In the genomic region with DNA sequence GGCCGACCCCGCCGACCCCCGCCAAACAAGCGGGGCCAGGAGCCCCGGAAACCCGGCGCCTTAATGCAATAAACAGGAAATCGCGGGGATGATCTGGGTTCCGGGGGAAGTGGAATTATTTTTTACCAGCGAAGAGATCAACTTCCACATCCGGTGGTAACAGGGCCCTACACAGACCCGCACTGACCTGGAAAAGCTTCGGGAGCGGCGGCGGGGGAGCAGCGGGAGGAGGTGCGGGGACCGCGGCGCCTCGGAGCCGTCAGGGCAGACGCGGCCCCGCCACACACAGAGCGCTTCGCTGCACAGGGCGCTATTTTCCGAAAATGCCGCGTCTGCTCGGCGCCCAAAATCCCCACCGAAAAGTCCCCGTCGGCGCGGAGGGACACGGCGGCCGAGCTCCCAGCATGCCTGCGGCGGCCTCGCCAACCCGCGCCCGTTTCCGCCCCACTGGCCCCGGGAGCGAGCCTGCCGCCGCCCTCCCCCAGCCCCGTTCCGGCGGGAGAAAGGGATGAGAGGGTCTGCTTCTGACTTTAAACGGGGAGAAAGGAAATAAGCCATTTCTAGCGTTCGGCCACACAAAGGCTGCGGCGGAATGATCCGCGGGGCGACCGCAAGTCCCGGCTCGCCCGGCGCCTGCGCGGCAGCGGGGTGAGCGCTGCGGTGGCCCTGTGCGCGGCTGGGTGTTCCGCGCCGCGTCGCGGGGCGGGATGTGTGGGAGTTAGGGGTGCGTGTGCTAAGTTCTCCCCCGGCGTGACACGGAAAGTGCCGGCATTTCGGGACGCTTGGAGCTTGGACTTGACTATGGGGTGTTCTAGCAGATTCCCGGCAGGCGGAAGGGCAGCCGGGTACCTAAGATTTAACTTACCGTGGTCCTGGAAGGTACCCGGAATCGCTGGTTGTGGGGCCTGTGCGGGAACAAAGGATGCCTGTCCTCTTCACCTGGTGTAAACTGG, we compare ENCODE assay signal across 8 mouse cellular contexts. TPM values are rescaled to one million over a fixed set of nuclear protein-coding genes. Genes with fewer than 3 reads are reported as not detected.
DNase-seq lines count a peak whose midpoint lies in the region; ATAC-seq lines count a peak whose summit lies in the region.

No protein-coding gene starts in this region.

- H3K4me1 ChIP-seq in megakaryocyte, embryonic 14.5 days, result peaks cover 49% of the 10 kb centered on the region

- no peaks in the 10 kb centered on the region for H3K27me3 ChIP-seq in megakaryocyte, embryonic 14.5 days (replicated peaks)

- peaks cover 18% of the 10 kb centered on the region for H3K36me3 ChIP-seq in megakaryocyte, embryonic 14.5 days (replicated peaks; ENCODE audit: low read length)

- H3K9me3 ChIP-seq in megakaryocyte, embryonic 14.5 days, result no peaks in the 10 kb centered on the region

- DNase-seq in adrenal gland, adult (ENCODE audit: inconsistent age in 2 of 2, low spot score in 1 of 2), result peak; percentile 90 to 98
- DNase-seq in embryo, embryonic 10 days (ENCODE audit: low spot score), result peak; percentile 91
- DNase-seq in gastrocnemius, postnatal 10 days, result peak; percentile 89
- peak; percentile 74 to 84 for DNase-seq in left cerebral cortex, adult 9 months (ENCODE audit: low spot score in 2 of 2)
- DNase-seq in right cerebral cortex, adult 2 months (ENCODE audit: low spot score in 2 of 2), result peak; percentile 84 to 86
- DNase-seq in urinary bladder, postnatal 10 days (ENCODE audit: low spot score), result peak; percentile 49

- H3K4me3 ChIP-seq in megakaryocyte, embryonic 14.5 days (replicated peaks), result peak overlapping the region; percentile 96

- ATAC-seq in inflammation-experienced regulatory T-cells, adult 6 months, result peak; percentile 73

RNA-seq across cellular contexts. Expression of a gene that starts 0.7 kb away (rescaled TPM):
- total RNA-seq in gastrocnemius, postnatal 10 days (2021), result 10 to 100 TPM; 12.7 to 16.6 TPM
- 10 to 100 TPM; 53.4 to 72.2 (median 57.8) TPM for polyA plus RNA-seq in inflammation-experienced regulatory T-cells, adult 6 months (2017; shearing (Covaris generic))
- polyA plus RNA-seq in megakaryocyte, embryonic 14.5 days (2012; ENCODE audit: insufficient read depth, low replicate concordance), result 1.8 and 6.0 TPM in 2 replicates

RNA-seq across cellular contexts. Expression of a gene that starts 31.7 kb away (rescaled TPM):
- total RNA-seq in gastrocnemius, postnatal 10 days (2021), result 10 to 100 TPM; 19.8 to 24.8 TPM
- 10 to 100 TPM; 36.8 to 44.7 (median 42.2) TPM for polyA plus RNA-seq in inflammation-experienced regulatory T-cells, adult 6 months (2017; shearing (Covaris generic))
- polyA plus RNA-seq in megakaryocyte, embryonic 14.5 days (2012; ENCODE audit: insufficient read depth, low replicate concordance), result 1.3 and 9.7 TPM in 2 replicates

RNA-seq across cellular contexts. Expression of a gene that starts 56.3 kb away (rescaled TPM):
- total RNA-seq in gastrocnemius, postnatal 10 days (2021), result 1 to 10 TPM in 1 of 2 experiments, under 1 TPM in 1; 0.85 to 1.5 TPM
- 1 to 10 TPM in 1 of 3 experiments, under 1 TPM in 2; 0.96 to 2.1 (median 0.97) TPM for polyA plus RNA-seq in inflammation-experienced regulatory T-cells, adult 6 months (2017; shearing (Covaris generic))
- 2.1 and 8.8 TPM in 2 replicates for polyA plus RNA-seq in megakaryocyte, embryonic 14.5 days (2012; ENCODE audit: insufficient read depth, low replicate concordance)

Comparison
In these comparisons a context has a peak if more than half of its experiments do, and no peak if none do; other contexts are left out.
1. Peak in every context shown above with its lines: DNase-seq, ATAC-seq and H3K4me3 ChIP-seq.